Mouse (Mus musculus): ENCODE measurements around the gene Tpcn1. TPM values are rescaled to one million over a fixed set of nuclear protein-coding genes. Genes with fewer than 3 reads are reported as not detected.
A peak's percentile ranks its signal among the peaks of the same experiment; 100 is the strongest.

Tpcn1 gene
- total RNA-seq, 1 experiment = 14.2 TPM

GRCm38 (mm10) chr5:120511643-120512220, 76.7 kb downstream of the Tpcn1 start:
- in situ Hi-C loops (cut with MboI; ENCODE audit: low sequenced_read_pairs in 2 of 2, unreplicated experiment in 2 of 2) = no loop called here
- Histone ChIP-seq H3K4me3 (ENCODE audit: insufficient read depth in 1 of 2, low read depth in 1 of 2, low read length in 2 of 2, poor library complexity in 1 of 2, severe bottlenecking in 1 of 2) (peak overlapping the region; percentile 71 to 79), H3K4me1 (ENCODE audit: control insufficient read depth in 2 of 2, insufficient read depth in 2 of 2, low read length in 2 of 2, poor library complexity in 1 of 2) (peaks cover 21 to 27% of the 10 kb centered on the region in 2 experiments), H3K9me3 (ENCODE audit: control insufficient read depth, insufficient read depth, low read depth, low read length) (no peaks in the 10 kb centered on the region), H3K9ac (ENCODE audit: insufficient read depth, low read depth, low read length, poor library complexity, severe bottlenecking) (peak overlapping the region; percentile 71), H3K36me3 (ENCODE audit: control insufficient read depth, insufficient read depth, low read length, poor library complexity, severe bottlenecking) (no peaks in the 10 kb centered on the region; the same call in 1 of the 2 replicates), H3K27ac (ENCODE audit: insufficient read depth, low read depth, low read length, poor library complexity, severe bottlenecking) (no peak overlapping the region)
- DNase-seq (ENCODE audit: low read depth, low spot score) = no peak
- TF ChIP-seq HCFC1 (IDR thresholded peaks at IDR 0.05; ENCODE audit: borderline replicate concordance, insufficient read depth, low read length) = no peak
- TF ChIP-seq CHD2 (IDR thresholded peaks at IDR 0.05; ENCODE audit: low read depth, low read length) = no peak
- TF ChIP-seq MAFK (IDR thresholded peaks at IDR 0.05; ENCODE audit: insufficient read depth, low read depth, low read length) = no peak
- no peak for TF ChIP-seq ZC3H11A (IDR thresholded peaks at IDR 0.05; ENCODE audit: borderline replicate concordance, low read depth, low read length)
- no peak for TF ChIP-seq ZNF384 (IDR thresholded peaks at IDR 0.05; ENCODE audit: low read depth, low read length)

DNA sequence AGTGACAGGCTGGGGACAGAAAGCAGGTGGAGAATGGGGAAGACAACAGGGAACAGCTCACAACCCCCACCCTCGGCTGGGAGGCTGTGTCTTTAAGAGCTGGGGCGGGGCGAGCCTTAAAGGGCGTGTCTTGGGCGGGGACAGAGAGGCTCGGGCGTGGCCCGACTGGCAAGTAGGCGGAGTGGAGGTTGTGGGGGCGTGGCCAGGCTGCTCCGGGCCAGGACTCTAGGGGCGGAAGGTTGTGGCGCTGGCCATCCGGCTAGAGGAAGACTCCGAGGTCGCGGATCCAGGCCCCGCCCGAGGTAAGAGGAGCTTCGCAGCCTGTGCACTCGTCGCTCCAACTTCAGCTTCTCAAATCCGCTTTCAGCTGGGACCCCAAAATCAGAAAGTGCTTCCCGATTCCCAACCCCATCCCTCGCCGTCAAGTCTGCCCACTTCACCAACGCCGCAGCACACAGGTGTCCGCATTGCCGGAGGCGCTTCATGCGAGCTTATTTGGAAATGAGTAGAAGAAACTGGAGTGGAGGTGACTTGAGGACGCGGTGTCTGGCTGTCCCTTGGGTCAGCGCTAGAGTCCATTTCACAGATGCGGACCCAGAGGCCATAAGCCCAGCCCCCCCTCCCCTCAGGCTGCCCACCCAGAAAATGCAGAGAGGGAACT, 77.4 kb downstream of the Tpcn1 start, which contains the start of gene Slc8b1:
Slc8b1 (plus strand) TSS at position 187 of the 661 bp plus-strand sequence.
- Histone ChIP-seq H3K4me3 (ENCODE audit: insufficient read depth in 1 of 2, low read depth in 1 of 2, low read length in 2 of 2, poor library complexity in 1 of 2, severe bottlenecking in 1 of 2) (peak within 1 kb of the TSS; percentile 71 to 79), H3K4me1 (ENCODE audit: control insufficient read depth in 2 of 2, insufficient read depth in 2 of 2, low read length in 2 of 2, poor library complexity in 1 of 2) (peaks cover 21 to 25% of the 10 kb centered on the region in 2 experiments), H3K9me3 (ENCODE audit: control insufficient read depth, insufficient read depth, low read depth, low read length) (no peaks in the 10 kb centered on the region), H3K9ac (ENCODE audit: insufficient read depth, low read depth, low read length, poor library complexity, severe bottlenecking) (peak within 1 kb of the TSS; percentile 71), H3K27ac (ENCODE audit: insufficient read depth, low read depth, low read length, poor library complexity, severe bottlenecking) (no peak within 1 kb of the TSS), H3K36me3 (ENCODE audit: control insufficient read depth, insufficient read depth, low read length, poor library complexity, severe bottlenecking) (no peaks in the 10 kb centered on the region; the same call in 1 of the 2 replicates)
- in situ Hi-C loops (cut with MboI; ENCODE audit: low sequenced_read_pairs in 2 of 2, unreplicated experiment in 2 of 2) = no loop called here
- peak; percentile 92 for DNase-seq (ENCODE audit: low read depth, low spot score)
- no peak for TF ChIP-seq HCFC1 (IDR thresholded peaks at IDR 0.05; ENCODE audit: borderline replicate concordance, insufficient read depth, low read length)
- no peak for TF ChIP-seq ZNF384 (IDR thresholded peaks at IDR 0.05; ENCODE audit: low read depth, low read length)
- TF ChIP-seq ZC3H11A (IDR thresholded peaks at IDR 0.05; ENCODE audit: borderline replicate concordance, low read depth, low read length) = no peak
- no peak for TF ChIP-seq MAFK (IDR thresholded peaks at IDR 0.05; ENCODE audit: insufficient read depth, low read depth, low read length)
- TF ChIP-seq CHD2 (IDR thresholded peaks at IDR 0.05; ENCODE audit: low read depth, low read length) = no peak

DNA sequence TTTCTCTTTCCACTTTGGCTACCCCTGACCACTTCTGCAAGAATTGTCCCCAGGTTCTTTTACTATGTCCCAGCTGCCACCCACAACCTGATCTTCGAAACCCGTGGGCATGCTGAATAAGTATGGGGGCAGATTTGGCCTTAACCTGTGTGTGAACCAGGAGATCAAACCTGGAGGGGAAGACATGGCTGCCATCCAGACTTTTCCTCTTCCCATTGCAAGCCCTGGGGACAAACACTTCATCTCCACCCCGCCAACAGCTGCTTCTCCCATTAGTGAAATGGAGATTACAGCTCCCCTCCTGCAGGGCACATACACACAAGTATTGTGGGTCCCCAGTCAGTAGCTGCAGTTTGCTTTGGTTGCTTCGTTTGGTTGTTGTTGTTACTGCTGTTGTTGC, 81.2 kb downstream of the Tpcn1 start:
- no peak overlapping the region for H3K9ac ChIP-seq (ENCODE audit: insufficient read depth, low read depth, low read length, poor library complexity, severe bottlenecking)
- no peak for TF ChIP-seq CHD2 (IDR thresholded peaks at IDR 0.05; ENCODE audit: low read depth, low read length)
- TF ChIP-seq MAFK (IDR thresholded peaks at IDR 0.05; ENCODE audit: insufficient read depth, low read depth, low read length) = no peak
- no peak for TF ChIP-seq ZNF384 (IDR thresholded peaks at IDR 0.05; ENCODE audit: low read depth, low read length)
- TF ChIP-seq HCFC1 (IDR thresholded peaks at IDR 0.05; ENCODE audit: borderline replicate concordance, insufficient read depth, low read length) = no peak
- peaks cover 7 to 9% of the 10 kb centered on the region in 2 experiments; a peak in 2 of 4 replicates for H3K4me1 ChIP-seq (ENCODE audit: control insufficient read depth in 2 of 2, insufficient read depth in 2 of 2, low read length in 2 of 2, poor library complexity in 1 of 2)
- no peak for DNase-seq (ENCODE audit: low read depth, low spot score)
- no peaks in the 10 kb centered on the region for H3K9me3 ChIP-seq (ENCODE audit: control insufficient read depth, insufficient read depth, low read depth, low read length)
- in situ Hi-C loops (cut with MboI; ENCODE audit: low sequenced_read_pairs in 2 of 2, unreplicated experiment in 2 of 2) = no loop called here
- no peaks in the 10 kb centered on the region for H3K36me3 ChIP-seq (ENCODE audit: control insufficient read depth, insufficient read depth, low read length, poor library complexity, severe bottlenecking)
- H3K4me3 ChIP-seq (ENCODE audit: insufficient read depth in 1 of 2, low read depth in 1 of 2, low read length in 2 of 2, poor library complexity in 1 of 2, severe bottlenecking in 1 of 2) = no peak overlapping the region
- H3K27ac ChIP-seq (ENCODE audit: insufficient read depth, low read depth, low read length, poor library complexity, severe bottlenecking) = no peak overlapping the region

GRCm38 (mm10) chr5:120506490-120506889, 82.0 kb downstream of the Tpcn1 start:
- Histone ChIP-seq H3K9ac (ENCODE audit: insufficient read depth, low read depth, low read length, poor library complexity, severe bottlenecking) (no peak overlapping the region), H3K4me3 (ENCODE audit: insufficient read depth in 1 of 2, low read depth in 1 of 2, low read length in 2 of 2, poor library complexity in 1 of 2, severe bottlenecking in 1 of 2) (no peak overlapping the region), H3K36me3 (ENCODE audit: control insufficient read depth, insufficient read depth, low read length, poor library complexity, severe bottlenecking) (no peaks in the 10 kb centered on the region), H3K4me1 (ENCODE audit: control insufficient read depth in 2 of 2, insufficient read depth in 2 of 2, low read length in 2 of 2, poor library complexity in 1 of 2) (peaks cover 3 to 4% of the 10 kb centered on the region in 2 experiments; a peak in 2 of 4 replicates), H3K9me3 (ENCODE audit: control insufficient read depth, insufficient read depth, low read depth, low read length) (no peaks in the 10 kb centered on the region), H3K27ac (ENCODE audit: insufficient read depth, low read depth, low read length, poor library complexity, severe bottlenecking) (no peak overlapping the region)
- TF ChIP-seq ZC3H11A (IDR thresholded peaks at IDR 0.05; ENCODE audit: borderline replicate concordance, low read depth, low read length) (no peak), CHD2 (IDR thresholded peaks at IDR 0.05; ENCODE audit: low read depth, low read length) (no peak), ZNF384 (IDR thresholded peaks at IDR 0.05; ENCODE audit: low read depth, low read length) (no peak), HCFC1 (IDR thresholded peaks at IDR 0.05; ENCODE audit: borderline replicate concordance, insufficient read depth, low read length) (no peak), MAFK (IDR thresholded peaks at IDR 0.05; ENCODE audit: insufficient read depth, low read depth, low read length) (no peak)
- in situ Hi-C loops (cut with MboI; ENCODE audit: low sequenced_read_pairs in 2 of 2, unreplicated experiment in 2 of 2) = no loop called here
- no peak for DNase-seq (ENCODE audit: low read depth, low spot score)
